Mouse (Mus musculus): Measurements from ENCODE around the gene Ptgr2. TPM values are rescaled to one million over a fixed set of nuclear protein-coding genes. Genes with fewer than 3 reads are reported as not detected.
"Not testable (repeated sequence)": the region's sequence is repeated elsewhere in the genome, so short reads cannot be mapped to it uniquely, and the experiment has no call there.

Gene Ptgr2
- polyA plus RNA-seq (2014; fragmentation: Nextera tagmentation; extraction: Ambion mirVana): 18.5 and 19.9 TPM in 2 replicates

- WGBS: under 1% methylated on average over 39 of the region's 39 CpGs
- Histone ChIP-seq H3K27me3 (ENCODE audit: control insufficient read depth, insufficient read depth, low read length) (no peaks in the 10 kb centered on the region), H3K36me3 (ENCODE audit: control insufficient read depth, insufficient read depth, low read length) (no peaks in the 10 kb centered on the region), H3K4me1 (ENCODE audit: control insufficient read depth, insufficient read depth, low read length) (no peaks in the 10 kb centered on the region), H3K9ac (replicated peaks; ENCODE audit: low read depth, low read length) (peak within 1 kb of the TSS; percentile 50), H3K27ac (ENCODE audit: low read length) (peak within 1 kb of the TSS; percentile 36; the same call in 1 of the 2 replicates), H3K9me3 (ENCODE audit: control insufficient read depth, low read depth, low read length) (no peaks in the 10 kb centered on the region), H3K4me3 (ENCODE audit: low read depth, low read length) (peak within 1 kb of the TSS; percentile 50), H3K4me2 (replicated peaks; ENCODE audit: low read depth, low read length) (peak within 1 kb of the TSS; percentile 72)
- peak; percentile 97 for ATAC-seq (ENCODE audit: insufficient number of reproducible peaks, insufficient read depth, low FRiP score, low read depth)
Measured at GRCm38 (mm10) chr12:84284885-84285592, at the start of gene Ptgr2. TSS of gene Ptgr2 (plus strand) at chr12:84285232.

- WGBS: 94% methylated on average over 6 of the region's 6 CpGs
- Histone ChIP-seq H3K27ac (ENCODE audit: low read length) (no peak overlapping the region), H3K9ac (replicated peaks; ENCODE audit: low read depth, low read length) (no peak overlapping the region), H3K4me2 (replicated peaks; ENCODE audit: low read depth, low read length) (no peak overlapping the region), H3K27me3 (ENCODE audit: control insufficient read depth, insufficient read depth, low read length) (no peaks in the 10 kb centered on the region), H3K36me3 (ENCODE audit: control insufficient read depth, insufficient read depth, low read length) (no peaks in the 10 kb centered on the region), H3K4me3 (ENCODE audit: low read depth, low read length) (no peak overlapping the region), H3K9me3 (ENCODE audit: control insufficient read depth, low read depth, low read length) (no peaks in the 10 kb centered on the region), H3K4me1 (ENCODE audit: control insufficient read depth, insufficient read depth, low read length) (no peaks in the 10 kb centered on the region)
- 0 out of 2 replicates have a peak, but pooled peaks have one; percentile 28 for ATAC-seq (ENCODE audit: insufficient number of reproducible peaks, insufficient read depth, low FRiP score, low read depth)
Measured at GRCm38 (mm10) chr12:84235577-84235976, 49.5 kb upstream of the Ptgr2 start.

GRCm38 (mm10) chr12:84235981-84236752, 48.9 kb upstream of the Ptgr2 start:
- no peak overlapping the region for H3K4me3 ChIP-seq (ENCODE audit: low read depth, low read length)
- no peaks in the 10 kb centered on the region for H3K27me3 ChIP-seq (ENCODE audit: control insufficient read depth, insufficient read depth, low read length)
- no peak overlapping the region for H3K4me2 ChIP-seq (replicated peaks; ENCODE audit: low read depth, low read length)
- H3K4me1 ChIP-seq (ENCODE audit: control insufficient read depth, insufficient read depth, low read length): no peaks in the 10 kb centered on the region
- H3K27ac ChIP-seq (ENCODE audit: low read length): no peak overlapping the region
- H3K9ac ChIP-seq (replicated peaks; ENCODE audit: low read depth, low read length): no peak overlapping the region
- ATAC-seq (ENCODE audit: insufficient number of reproducible peaks, insufficient read depth, low FRiP score, low read depth): no peak
- no peaks in the 10 kb centered on the region for H3K9me3 ChIP-seq (ENCODE audit: control insufficient read depth, low read depth, low read length)
- no peaks in the 10 kb centered on the region for H3K36me3 ChIP-seq (ENCODE audit: control insufficient read depth, insufficient read depth, low read length)
- 71% methylated on average over 10 of the region's 10 CpGs for WGBS

- not testable (repeated sequence) for H3K27ac ChIP-seq (ENCODE audit: low read length); ATAC-seq (ENCODE audit: insufficient number of reproducible peaks, insufficient read depth, low FRiP score, low read depth); H3K4me3 ChIP-seq (ENCODE audit: low read depth, low read length); H3K4me2 ChIP-seq (replicated peaks; ENCODE audit: low read depth, low read length); H3K9ac ChIP-seq (replicated peaks; ENCODE audit: low read depth, low read length); H3K27me3 ChIP-seq (ENCODE audit: control insufficient read depth, insufficient read depth, low read length); H3K9me3 ChIP-seq (ENCODE audit: control insufficient read depth, low read depth, low read length); H3K36me3 ChIP-seq (ENCODE audit: control insufficient read depth, insufficient read depth, low read length); H3K4me1 ChIP-seq (ENCODE audit: control insufficient read depth, insufficient read depth, low read length)
- WGBS: 78% methylated on average over 5 of the region's 5 CpGs
Measured at GRCm38 (mm10) chr12:84237036-84237435, 48.0 kb upstream of the Ptgr2 start.

- H3K4me3 ChIP-seq (ENCODE audit: low read depth, low read length): no peak overlapping the region
- no peak for ATAC-seq (ENCODE audit: insufficient number of reproducible peaks, insufficient read depth, low FRiP score, low read depth)
- WGBS: 76% methylated on average over 7 of the region's 7 CpGs
- no peak overlapping the region for H3K9ac ChIP-seq (replicated peaks; ENCODE audit: low read depth, low read length)
- no peak overlapping the region for H3K4me2 ChIP-seq (replicated peaks; ENCODE audit: low read depth, low read length)
- H3K27ac ChIP-seq (ENCODE audit: low read length): no peak overlapping the region
- H3K36me3 ChIP-seq (ENCODE audit: control insufficient read depth, insufficient read depth, low read length): no peaks in the 10 kb centered on the region
- H3K4me1 ChIP-seq (ENCODE audit: control insufficient read depth, insufficient read depth, low read length): no peaks in the 10 kb centered on the region
- H3K27me3 ChIP-seq (ENCODE audit: control insufficient read depth, insufficient read depth, low read length): no peaks in the 10 kb centered on the region
- no peaks in the 10 kb centered on the region for H3K9me3 ChIP-seq (ENCODE audit: control insufficient read depth, low read depth, low read length)
Measured at GRCm38 (mm10) chr12:84243076-84243770, 41.8 kb upstream of the Ptgr2 start.

GRCm38 (mm10) chr12:84245683-84246082, 39.3 kb upstream of the Ptgr2 start:
- 72% methylated on average over 5 of the region's 5 CpGs for WGBS

GRCm38 (mm10) chr12:84249217-84249616, 35.8 kb upstream of the Ptgr2 start:
- 0 out of 2 replicates have a peak, but pooled peaks have one; percentile 37 for ATAC-seq (ENCODE audit: insufficient number of reproducible peaks, insufficient read depth, low FRiP score, low read depth)
- Histone ChIP-seq H3K27me3 (ENCODE audit: control insufficient read depth, insufficient read depth, low read length) (no peaks in the 10 kb centered on the region), H3K4me3 (ENCODE audit: low read depth, low read length) (no peak overlapping the region), H3K4me1 (ENCODE audit: control insufficient read depth, insufficient read depth, low read length) (no peaks in the 10 kb centered on the region), H3K4me2 (replicated peaks; ENCODE audit: low read depth, low read length) (no peak overlapping the region), H3K27ac (ENCODE audit: low read length) (no peak overlapping the region), H3K36me3 (ENCODE audit: control insufficient read depth, insufficient read depth, low read length) (no peaks in the 10 kb centered on the region), H3K9ac (replicated peaks; ENCODE audit: low read depth, low read length) (no peak overlapping the region), H3K9me3 (ENCODE audit: control insufficient read depth, low read depth, low read length) (no peaks in the 10 kb centered on the region)
- WGBS: 9% methylated on average over 3 of the region's 3 CpGs

More at GRCm38 (mm10) chr12:84245683-84246082, 39.3 kb upstream of the Ptgr2 start:
- Histone ChIP-seq H3K4me2 (replicated peaks; ENCODE audit: low read depth, low read length) (no peak overlapping the region), H3K27ac (ENCODE audit: low read length) (no peak overlapping the region), H3K9ac (replicated peaks; ENCODE audit: low read depth, low read length) (no peak overlapping the region), H3K27me3 (ENCODE audit: control insufficient read depth, insufficient read depth, low read length) (no peaks in the 10 kb centered on the region), H3K9me3 (ENCODE audit: control insufficient read depth, low read depth, low read length) (no peaks in the 10 kb centered on the region), H3K36me3 (ENCODE audit: control insufficient read depth, insufficient read depth, low read length) (no peaks in the 10 kb centered on the region), H3K4me1 (ENCODE audit: control insufficient read depth, insufficient read depth, low read length) (no peaks in the 10 kb centered on the region), H3K4me3 (ENCODE audit: low read depth, low read length) (no peak overlapping the region)
- no peak for ATAC-seq (ENCODE audit: insufficient number of reproducible peaks, insufficient read depth, low FRiP score, low read depth)

- Histone ChIP-seq H3K4me3 (ENCODE audit: low read depth, low read length) (no peak overlapping the region), H3K9ac (replicated peaks; ENCODE audit: low read depth, low read length) (no peak overlapping the region), H3K4me2 (replicated peaks; ENCODE audit: low read depth, low read length) (no peak overlapping the region), H3K27me3 (ENCODE audit: control insufficient read depth, insufficient read depth, low read length) (no peaks in the 10 kb centered on the region), H3K36me3 (ENCODE audit: control insufficient read depth, insufficient read depth, low read length) (no peaks in the 10 kb centered on the region), H3K4me1 (ENCODE audit: control insufficient read depth, insufficient read depth, low read length) (no peaks in the 10 kb centered on the region), H3K27ac (ENCODE audit: low read length) (no peak overlapping the region), H3K9me3 (ENCODE audit: control insufficient read depth, low read depth, low read length) (no peaks in the 10 kb centered on the region)
- no peak for ATAC-seq (ENCODE audit: insufficient number of reproducible peaks, insufficient read depth, low FRiP score, low read depth)
- WGBS: 91% methylated on average over 5 of the region's 5 CpGs
Measured at GRCm38 (mm10) chr12:84252811-84253210, 32.2 kb upstream of the Ptgr2 start.
